Mouse (Mus musculus): ENCODE measurements around the gene Gm20388.

Gene Gm20388

DNA sequence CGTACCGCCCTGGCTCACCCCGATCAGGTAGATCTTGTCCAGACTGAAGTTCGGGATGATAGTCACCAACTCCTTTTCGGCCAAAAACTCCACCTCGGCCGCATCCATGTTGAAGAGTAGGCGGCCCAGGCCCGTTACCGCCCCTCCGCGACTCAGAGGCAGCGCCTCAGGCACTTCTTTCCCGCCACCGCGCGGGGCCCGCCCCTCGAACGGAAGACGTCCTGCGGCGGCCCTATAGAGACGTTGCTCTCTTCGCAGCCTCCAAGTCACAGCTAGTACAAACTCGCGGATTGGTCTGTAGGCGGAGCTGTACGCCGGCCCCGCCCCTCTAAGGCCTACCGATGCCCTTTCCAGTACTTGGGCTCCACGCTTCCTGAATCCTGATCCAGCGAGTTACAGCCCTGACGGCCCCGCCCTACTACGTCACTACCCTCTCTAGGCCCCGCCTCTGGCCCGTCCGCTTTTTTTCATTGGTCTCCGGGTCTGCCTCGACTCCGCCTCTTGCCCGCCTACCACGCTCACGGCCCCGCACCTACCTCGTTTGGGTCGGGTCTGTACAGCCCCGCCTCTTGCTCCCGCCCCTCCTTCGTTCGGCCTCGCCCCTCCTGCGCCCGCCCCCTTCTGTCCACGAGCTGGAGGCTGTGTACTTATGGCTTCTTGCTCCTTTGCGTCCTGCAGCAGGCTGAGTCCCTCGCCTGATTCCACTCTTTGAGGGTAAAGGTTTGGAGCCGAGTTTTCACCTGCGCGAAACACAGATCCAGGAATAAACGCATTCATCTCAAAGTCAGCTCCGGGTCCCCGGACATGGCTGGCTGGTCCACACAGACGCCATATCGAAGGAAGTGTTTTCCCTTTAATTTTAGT is 678.5 kb downstream of the Gm20388 start, which contains the start of gene Gins2:
Gene Gins2, minus strand, starts transcription at position 397 of the 864 bp plus-strand sequence.
- DNase-seq (ENCODE audit: low read depth, low spot score), result peak; percentile 100

- no peak for DNase-seq (ENCODE audit: low read depth, low spot score)
These were observed 679.3 kb downstream of the Gm20388 start for GRCm38 (mm10) chr8:120589921-120590320.

DNA sequence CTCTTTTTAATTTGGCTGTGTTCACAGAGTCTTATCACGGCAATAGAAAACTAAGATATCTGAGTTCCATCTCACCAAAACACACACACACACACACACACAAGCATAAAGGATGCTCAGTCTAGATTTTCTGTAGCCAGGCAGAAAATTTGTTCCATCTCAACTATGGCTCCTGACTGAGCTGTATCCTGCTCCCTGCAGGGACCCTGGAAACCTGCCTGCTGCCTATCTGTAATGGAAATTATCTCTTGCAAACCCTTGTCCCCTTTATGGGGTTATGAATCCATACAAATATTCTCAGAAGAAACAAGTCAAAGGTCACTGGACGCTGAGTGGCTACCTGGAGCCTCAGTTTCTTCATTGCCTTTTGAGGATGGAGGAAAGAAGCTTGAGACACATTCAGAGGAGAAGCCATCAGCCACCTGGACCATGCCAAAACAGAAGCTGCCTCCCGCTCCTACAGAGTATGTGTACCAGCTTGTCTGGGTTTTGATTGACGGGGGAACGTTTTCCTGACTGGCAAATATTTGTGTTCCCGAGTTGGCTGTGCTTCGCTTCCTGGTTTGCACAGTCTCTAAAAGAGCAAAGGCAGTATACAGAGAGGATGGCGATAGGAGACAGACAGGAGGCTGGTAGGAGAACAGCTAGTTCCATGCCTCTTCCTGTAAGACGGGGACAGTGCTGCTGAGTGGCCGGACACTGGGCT is 681.1 kb downstream of the Gm20388 start:
- no peak for DNase-seq (ENCODE audit: low read depth, low spot score)

DNA sequence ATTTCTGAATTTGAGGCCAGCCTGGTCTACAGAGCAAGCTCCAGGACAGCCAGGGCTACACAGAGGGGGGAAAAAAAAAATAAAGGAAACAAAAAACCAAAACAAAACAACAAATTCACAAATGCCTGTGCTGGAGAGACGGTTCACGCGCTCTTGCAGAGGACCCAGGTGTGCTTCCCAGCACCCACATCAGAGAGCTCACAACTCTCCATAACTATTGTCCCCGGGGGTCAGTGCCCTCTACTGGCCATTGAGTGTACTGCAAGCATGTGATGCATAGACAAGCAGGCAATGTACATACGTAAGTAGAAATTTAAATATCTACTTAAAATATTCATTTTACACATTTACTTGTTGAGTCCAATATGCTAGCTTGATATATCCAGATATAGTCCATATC is 683.9 kb downstream of the Gm20388 start:
- peak; percentile 88 for DNase-seq (ENCODE audit: low read depth, low spot score)

DNA sequence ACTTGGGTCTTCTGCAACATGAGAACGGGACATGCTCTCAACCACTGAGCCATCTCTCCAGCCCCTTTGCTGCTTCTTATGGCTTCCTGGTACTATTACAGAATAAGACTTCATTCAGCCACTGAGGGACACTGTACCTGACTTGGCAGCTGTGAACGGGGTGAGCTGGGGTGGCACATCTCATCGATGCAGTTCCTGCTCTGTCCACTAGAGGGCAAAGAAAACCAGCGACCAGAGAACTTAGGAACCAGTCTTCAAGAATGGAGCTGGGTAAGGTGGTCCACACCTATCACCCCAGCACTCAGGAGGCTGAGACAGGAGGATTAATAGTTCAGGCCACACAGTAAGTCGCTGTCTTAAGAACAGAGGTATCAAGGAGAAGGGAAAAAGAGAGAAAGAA is 685.3 kb downstream of the Gm20388 start:
- peak; percentile 88 for DNase-seq (ENCODE audit: low read depth, low spot score)

GRCm38 (mm10) chr8:120598579-120598978 is 687.9 kb downstream of the Gm20388 start:
- no peak for DNase-seq (ENCODE audit: low read depth, low spot score)

GRCm38 (mm10) chr8:120599504-120599903 is 688.9 kb downstream of the Gm20388 start:
- DNase-seq (ENCODE audit: low read depth, low spot score), result peak; percentile 86

- peak; percentile 84 for DNase-seq (ENCODE audit: low read depth, low spot score)
These were observed 692.0 kb downstream of the Gm20388 start for GRCm38 (mm10) chr8:120602672-120603071.

GRCm38 (mm10) chr8:120607460-120607859 is 696.8 kb downstream of the Gm20388 start:
- peak; percentile 52 for DNase-seq (ENCODE audit: low read depth, low spot score)

DNA sequence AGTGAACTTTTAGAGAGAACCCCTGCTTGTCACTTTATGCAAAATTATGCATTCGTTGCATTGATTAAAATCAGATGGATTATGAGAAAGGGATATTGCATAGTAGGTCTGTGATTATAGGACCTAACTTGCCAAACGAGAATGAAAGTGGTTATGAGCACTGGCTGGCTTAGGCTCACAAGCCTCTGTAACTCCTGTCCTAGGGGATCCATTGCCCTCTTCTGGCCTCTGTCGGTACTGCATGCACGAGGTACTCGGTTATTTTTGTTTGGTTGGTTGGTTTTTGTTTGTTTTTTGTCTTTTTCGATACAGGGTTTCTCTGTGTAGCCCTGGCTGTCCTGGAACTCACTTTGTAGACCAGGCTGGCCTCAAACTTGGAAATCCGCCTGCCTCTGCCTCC is 697.2 kb downstream of the Gm20388 start:
- DNase-seq (ENCODE audit: low read depth, low spot score), result peak; percentile 82

DNA sequence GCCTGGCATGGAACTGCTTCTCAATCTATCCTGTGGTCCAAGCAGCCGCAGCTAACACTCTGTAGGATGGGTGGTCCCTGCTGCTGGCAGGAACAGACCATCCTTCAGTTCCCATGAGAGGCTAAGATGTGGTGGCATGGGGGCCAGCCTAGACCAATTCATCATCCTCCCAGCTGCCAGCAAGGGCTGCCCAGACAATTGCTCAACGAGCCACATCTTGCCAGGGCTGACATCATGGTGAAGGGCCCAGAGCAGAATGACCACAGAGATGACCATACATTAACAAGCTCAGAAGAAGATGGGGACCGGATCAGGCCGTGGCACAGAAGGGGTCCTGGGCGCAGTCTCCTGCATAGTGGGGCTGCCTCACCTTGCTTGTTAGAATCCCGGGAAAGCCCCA is 700.2 kb downstream of the Gm20388 start:
- DNase-seq (ENCODE audit: low read depth, low spot score), result no peak

- DNase-seq (ENCODE audit: low read depth, low spot score), result no peak
These were observed 703.9 kb downstream of the Gm20388 start for GRCm38 (mm10) chr8:120614491-120614890.

- DNase-seq (ENCODE audit: low read depth, low spot score), result no peak
These were observed 706.3 kb downstream of the Gm20388 start for GRCm38 (mm10) chr8:120616663-120617626.

- peak; percentile 93 for DNase-seq (ENCODE audit: low read depth, low spot score)
These were observed 707.5 kb downstream of the Gm20388 start for GRCm38 (mm10) chr8:120618110-120618509.

DNA sequence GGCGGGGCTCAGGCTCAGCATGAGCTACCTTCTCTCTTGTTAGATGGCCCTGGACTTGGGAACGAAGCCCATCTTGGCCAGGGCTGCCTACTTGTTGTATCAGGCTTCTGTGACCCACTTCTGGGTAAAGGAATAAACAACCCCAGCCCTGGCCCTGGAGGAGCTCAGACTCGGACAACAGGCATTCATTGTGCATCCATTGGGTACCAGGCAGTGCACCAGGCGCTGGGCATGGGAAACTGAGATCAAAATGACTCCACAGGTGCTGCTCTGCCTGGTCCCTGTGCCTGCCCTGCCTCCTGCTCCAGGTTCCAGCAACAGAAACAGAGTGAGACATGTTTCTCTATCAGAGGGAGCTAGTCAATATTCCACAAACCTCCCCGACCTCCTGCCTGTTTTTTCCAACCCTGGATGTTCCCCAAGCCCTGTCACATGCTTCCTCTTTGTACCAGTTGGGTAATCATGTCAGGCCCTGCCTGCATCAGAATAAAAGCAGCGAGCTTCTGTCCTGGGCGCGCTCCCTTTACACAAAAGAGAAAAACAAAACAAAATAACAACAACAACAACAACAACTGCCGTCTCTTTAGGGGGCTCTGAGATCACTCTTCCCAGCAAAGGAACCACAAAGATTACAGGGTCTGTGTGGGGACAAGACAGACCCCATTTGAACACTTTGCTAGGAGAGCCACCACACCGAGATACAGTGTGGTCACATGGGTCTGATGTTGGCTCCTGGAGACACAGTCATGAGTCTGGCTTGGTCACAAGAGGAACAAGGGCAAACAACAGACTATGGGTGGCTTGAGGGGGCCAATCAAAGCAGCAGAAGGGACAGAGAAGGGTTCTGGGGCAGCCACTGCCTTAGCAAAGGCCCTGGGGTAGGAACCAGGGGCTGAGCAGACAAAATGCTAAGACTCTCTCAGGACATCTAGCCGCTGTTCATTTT is 708.9 kb downstream of the Gm20388 start:
- no peak for DNase-seq (ENCODE audit: low read depth, low spot score)

GRCm38 (mm10) chr8:120620441-120620840 is 709.8 kb downstream of the Gm20388 start:
- no peak for DNase-seq (ENCODE audit: low read depth, low spot score)

DNA sequence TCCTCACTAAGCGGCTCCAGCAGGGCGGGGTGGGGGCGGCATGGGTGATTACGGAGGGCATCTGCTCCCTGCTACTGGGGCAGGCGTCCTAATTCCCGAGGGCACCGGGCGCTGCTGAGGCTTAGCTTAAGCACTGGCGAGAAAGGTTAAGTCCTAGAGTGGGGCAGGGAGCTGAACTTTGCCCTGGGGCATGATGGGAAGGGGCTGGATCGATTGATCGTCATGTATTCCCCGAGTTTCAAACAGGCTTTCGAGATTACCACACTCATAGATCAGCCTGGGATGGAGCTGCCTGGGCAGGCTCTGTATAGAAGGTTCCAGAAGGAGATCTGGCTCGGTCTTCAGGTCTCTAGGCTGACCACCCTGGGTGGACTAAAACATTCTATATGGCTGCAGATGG is 711.5 kb downstream of the Gm20388 start:
- peak; percentile 59 for DNase-seq (ENCODE audit: low read depth, low spot score)

DNA sequence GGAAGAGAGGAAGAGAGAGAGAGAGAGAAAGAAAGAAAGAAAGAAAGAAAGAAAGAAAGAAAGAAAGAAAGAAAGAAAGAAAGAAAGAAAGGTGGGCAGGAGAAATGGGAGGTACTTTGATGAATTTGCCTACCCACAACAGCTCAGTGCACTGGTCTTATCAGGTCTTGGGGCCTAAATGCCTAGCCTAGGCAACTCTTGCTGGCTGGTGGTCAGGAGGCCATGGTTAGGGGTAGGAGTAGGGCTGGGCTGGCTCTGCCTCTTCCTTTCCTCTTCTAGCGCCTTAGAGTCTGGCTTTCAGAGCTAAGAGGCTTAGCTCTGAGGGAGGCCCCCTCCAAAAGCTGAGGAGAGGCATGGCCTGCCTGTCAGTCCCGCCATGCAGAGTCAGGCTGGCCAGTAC is 713.0 kb downstream of the Gm20388 start:
- DNase-seq (ENCODE audit: low read depth, low spot score), result no peak

DNA sequence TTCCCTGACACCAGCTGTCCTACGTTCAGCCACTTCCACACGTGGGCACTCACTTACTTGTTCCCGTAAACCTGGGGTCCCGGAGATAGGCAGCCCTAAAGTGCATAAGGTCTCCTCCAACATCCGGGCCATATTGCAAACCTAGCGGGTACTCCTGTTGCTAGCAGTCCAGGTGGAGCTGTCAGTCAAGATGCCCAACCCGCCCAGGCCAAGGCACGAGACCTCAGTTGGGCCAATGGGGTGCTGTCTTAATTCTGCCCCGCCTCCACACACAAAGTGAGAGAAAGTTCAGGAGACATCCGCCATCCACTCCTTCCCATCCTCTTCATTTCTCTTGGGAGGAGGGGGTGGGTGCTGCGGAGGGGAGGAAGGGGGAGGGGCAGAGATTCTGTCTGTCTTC is 715.8 kb downstream of the Gm20388 start:
- peak; percentile 98 for DNase-seq (ENCODE audit: low read depth, low spot score)

DNA sequence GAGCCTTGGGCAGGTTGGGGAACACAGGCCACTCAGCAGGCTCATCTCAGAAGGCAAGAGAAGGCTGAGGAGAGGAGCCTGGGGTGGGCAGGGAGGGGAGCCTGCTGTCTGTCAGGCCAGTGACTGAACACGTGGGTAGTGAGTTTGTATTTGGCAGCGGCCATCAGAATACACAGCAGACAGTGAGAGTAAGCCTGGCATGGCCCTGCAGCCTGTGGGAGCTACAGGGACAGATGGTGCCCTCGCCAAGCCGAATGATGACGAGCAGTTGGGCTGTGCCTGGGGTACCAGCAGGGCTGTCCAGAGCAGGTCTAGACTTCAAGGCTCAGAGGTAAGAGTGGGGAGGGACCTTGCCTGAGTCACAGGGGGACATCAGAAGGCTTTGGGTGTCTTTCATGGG is 716.7 kb downstream of the Gm20388 start:
- no peak for DNase-seq (ENCODE audit: low read depth, low spot score)

All from ES-CJ7 (cell line).